17 mouse cellular contexts compared by ENCODE assay signal in the genomic region with DNA sequence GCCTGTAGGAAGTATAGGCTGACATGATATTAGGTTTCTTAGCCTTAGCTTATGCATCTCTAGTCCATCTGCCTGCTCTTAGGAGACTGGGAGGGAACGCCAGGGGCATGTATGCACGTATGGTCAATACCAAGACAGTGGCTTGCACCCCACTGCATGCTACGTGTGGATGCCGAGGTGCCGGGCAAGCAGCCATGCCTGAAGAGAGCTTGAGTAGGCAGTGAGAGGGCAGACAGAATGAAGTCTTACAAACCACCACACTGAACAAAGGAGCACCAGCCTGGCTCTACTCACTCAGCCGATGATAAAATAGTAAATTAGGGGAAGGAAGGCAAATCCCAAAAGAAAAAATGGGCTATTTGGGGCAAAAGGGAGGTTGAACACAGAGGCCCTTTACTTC.
A peak's percentile ranks its signal among the peaks of the same experiment; 100 is the strongest.
DNase-seq lines count a peak whose midpoint lies in the region; ATAC-seq lines count a peak whose summit lies in the region.
"Had no signal": no experiment of that assay in that cellular context is flagged by ENCODE, and none has a peak within 500 bp of the region (broad histone marks: within the 10 kb centered on the region; RNA-seq: fewer than 3 reads in every experiment).

No protein-coding gene starts in this region.

- whole genome bisulfite sequencing in heart, embryonic 13.5 days, result 76% methylated on average over 6 of the region's 6 CpGs
- 77% methylated on average over 6 of the region's 6 CpGs for WGBS in neural tube, embryonic 15.5 days

- H3K27me3 ChIP-seq in heart, embryonic 13.5 days (replicated peaks), result no peaks in the 10 kb centered on the region
- no peaks in the 10 kb centered on the region for H3K27me3 ChIP-seq in neural tube, embryonic 15.5 days (replicated peaks)
- H3K27me3 ChIP-seq: intestine, embryonic 15.5 days; midbrain, embryonic 12.5 days had no signal

- intact Hi-C loops in left cerebral cortex, postnatal 4 days (cut with DNase I), result no loop called here

- H3K9ac ChIP-seq in heart, embryonic 13.5 days, result no peak overlapping the region
- no peak overlapping the region for H3K9ac ChIP-seq in neural tube, embryonic 15.5 days (replicated peaks)
- H3K9ac ChIP-seq: intestine, embryonic 15.5 days; liver, postnatal 0 days; midbrain, embryonic 12.5 days had no signal

- peaks cover 43% of the 10 kb centered on the region for H3K4me1 ChIP-seq in heart, embryonic 13.5 days
- H3K4me1 ChIP-seq in neural tube, embryonic 15.5 days, result peaks cover 19% of the 10 kb centered on the region
- H3K4me1 ChIP-seq: midbrain, embryonic 12.5 days had no signal

- DNase-seq in heart, adult 8-10 months (ENCODE audit: low spot score), result no peak
- no peak for DNase-seq in neural tube, embryonic 10.5 days (ENCODE audit: extremely low spot score, low spot score)
- DNase-seq in left cerebral cortex, postnatal 4 days, result peak; percentile 46
- no peak for DNase-seq in ovary, postnatal 36 days (ENCODE audit: low spot score)
- no peak for DNase-seq in spleen, adult 18-20 months
- DNase-seq: cerebellum, adult 8-10 months; gastrocnemius, adult 2 months; kidney, postnatal 14 days; liver, postnatal 0 days; retina, postnatal 1 day; thymus, adult 2 months had no signal

- H3K9me3 ChIP-seq in heart, embryonic 13.5 days, result no peaks in the 10 kb centered on the region
- no peaks in the 10 kb centered on the region for H3K9me3 ChIP-seq in neural tube, embryonic 15.5 days (replicated peaks)
- H3K9me3 ChIP-seq: heart, embryonic 10.5 days; intestine, embryonic 15.5 days; midbrain, embryonic 12.5 days had no signal

- H3K27ac ChIP-seq in heart, embryonic 13.5 days (replicated peaks), result 0 out of 2 replicates have a peak overlapping the region, but pooled peaks have one; percentile 17
- H3K27ac ChIP-seq in neural tube, embryonic 15.5 days (replicated peaks), result no peak overlapping the region
- H3K27ac ChIP-seq: heart, embryonic 10.5 days; intestine, embryonic 15.5 days; midbrain, embryonic 12.5 days had no signal

- no peak for ATAC-seq in heart, embryonic 13.5 days (ENCODE audit: extremely low read depth, insufficient number of reproducible peaks, low FRiP score, low TSS enrichment)
- peak; percentile 28; the same call in 1 of the 2 replicates for ATAC-seq in neural tube, embryonic 15.5 days (ENCODE audit: low FRiP score)
- ATAC-seq: CD4-positive, CD25-positive, alpha-beta regulatory T cell, adult 4 months; liver, postnatal 0 days had no signal

- H3K36me3 ChIP-seq in heart, embryonic 13.5 days, result no peaks in the 10 kb centered on the region
- H3K36me3 ChIP-seq in neural tube, embryonic 15.5 days, result no peaks in the 10 kb centered on the region
- H3K36me3 ChIP-seq: heart, embryonic 10.5 days; intestine, embryonic 15.5 days; midbrain, embryonic 12.5 days had no signal

- H3K4me3 ChIP-seq in heart, embryonic 13.5 days, result no peak overlapping the region
- no peak overlapping the region for H3K4me3 ChIP-seq in neural tube, embryonic 15.5 days (replicated peaks)
- H3K4me3 ChIP-seq: gastrocnemius, adult 2 months; heart, embryonic 10.5 days; intestine, embryonic 15.5 days; midbrain, embryonic 12.5 days had no signal

- H3K4me2 ChIP-seq in heart, embryonic 13.5 days, result peak overlapping the region; percentile 19; the same call in 1 of the 2 replicates
- H3K4me2 ChIP-seq in neural tube, embryonic 15.5 days, result no peak overlapping the region
- H3K4me2 ChIP-seq: intestine, embryonic 15.5 days; midbrain, embryonic 12.5 days had no signal
